8 mouse cellular contexts compared by ENCODE assay signal in genomic region chr2:60125049-60126004, GRCm38 (mm10).
A peak's percentile ranks its signal among the peaks of the same experiment; 100 is the strongest.
DNase-seq lines count a peak whose midpoint lies in the region; ATAC-seq and TF ChIP-seq lines count a peak whose summit lies in the region.

No protein-coding gene starts in this region.

- no peaks in the 10 kb centered on the region for H3K36me3 ChIP-seq in hindbrain, postnatal 0 days (ENCODE audit: insufficient read depth, low read length)

- no peak for TF ChIP-seq CTCF in hindbrain, postnatal 0 days (IDR thresholded peaks at IDR 0.05; ENCODE audit: low read depth)

- peak overlapping the region; percentile 65 for H3K4me2 ChIP-seq in hindbrain, postnatal 0 days (ENCODE audit: low read depth, low read length)

- DNase-seq in ZHBTc4 (ENCODE audit: low read depth, low spot score): peak; percentile 82
- peak; percentile 57 to 69 for DNase-seq in cerebellum, postnatal 36 days
- peak; percentile 35 to 38 for DNase-seq in gastrocnemius, adult 8-10 months (ENCODE audit: low spot score in 2 of 2)
- peak; percentile 74 for DNase-seq in hindbrain, postnatal 0 days (ENCODE audit: low spot score)
- DNase-seq in left cerebral cortex, adult 8-10 months (ENCODE audit: low spot score in 2 of 2): peak; percentile 24 to 45
- peak; percentile 51 to 66 for DNase-seq in right cerebral cortex, adult 2 months (ENCODE audit: low spot score in 2 of 2)
- DNase-seq in urinary bladder, postnatal 25 days (ENCODE audit: low spot score): peak; percentile 57

- H3K27ac ChIP-seq in hindbrain, postnatal 0 days: peak overlapping the region; percentile 98

- ATAC-seq in hindbrain, postnatal 0 days: peak; percentile 82
- ATAC-seq in megakaryocyte, adult 5-6 weeks (ENCODE audit: poor library complexity, severe bottlenecking): peak; percentile 60

- H3K9me3 ChIP-seq in hindbrain, postnatal 0 days (ENCODE audit: low read length): no peaks in the 10 kb centered on the region

- peak overlapping the region; percentile 98 for H3K9ac ChIP-seq in hindbrain, postnatal 0 days (replicated peaks; ENCODE audit: low read length)

- H3K27me3 ChIP-seq in hindbrain, postnatal 0 days (ENCODE audit: insufficient read depth, low read length): no peaks in the 10 kb centered on the region

- 1% methylated on average over 54 of the region's 83 CpGs for WGBS in hindbrain, postnatal 0 days

- H3K4me3 ChIP-seq in hindbrain, postnatal 0 days (ENCODE audit: low read length): peak overlapping the region; percentile 75

- peaks cover 4% of the 10 kb centered on the region; the same call in 1 of the 2 replicates for H3K4me1 ChIP-seq in hindbrain, postnatal 0 days (ENCODE audit: insufficient read depth, low read length)

Comparison
In these comparisons a context has a peak if more than half of its experiments do, and no peak if none do; other contexts are left out.
1. Peak in every context shown above with its lines: DNase-seq, ATAC-seq, H3K4me3 ChIP-seq and H3K27ac ChIP-seq.